Mouse (Mus musculus) left cerebral cortex, postnatal 25 days (tissue): ENCODE results near the gene Vmn2r83. TPM values are rescaled to one million over a fixed set of nuclear protein-coding genes. Genes with fewer than 3 reads are reported as not detected.

Source experiments
- DNase-seq, 2 experiments: peaks; one replicate each; pipeline ENCODE4 v3.0.0; 2022; ENCODE audit warnings: low spot score in 2 of 2, mixed read lengths in 1 of 2
- intact Hi-C: fragments of 180-260 bp; cut with DNase I; formaldehyde crosslinking; loops from one replicate; pipeline ENCODE4 v1.15.1; 2025
- microRNA-seq, 2 experiments: library from miRNA; unstranded; fragments of <30 nt; microRNA quantifications; one replicate each; pipeline ENCODE4 v1.2.0; 2022
- total RNA-seq, 2 experiments: library from RNA; stranded (reverse); gene quantifications; 2 replicates each; pipeline ENCODE4 v1.2.3; 2021

The Vmn2r83 gene
- total RNA-seq, 2 experiments from 2014 or later = not detected

DNA sequence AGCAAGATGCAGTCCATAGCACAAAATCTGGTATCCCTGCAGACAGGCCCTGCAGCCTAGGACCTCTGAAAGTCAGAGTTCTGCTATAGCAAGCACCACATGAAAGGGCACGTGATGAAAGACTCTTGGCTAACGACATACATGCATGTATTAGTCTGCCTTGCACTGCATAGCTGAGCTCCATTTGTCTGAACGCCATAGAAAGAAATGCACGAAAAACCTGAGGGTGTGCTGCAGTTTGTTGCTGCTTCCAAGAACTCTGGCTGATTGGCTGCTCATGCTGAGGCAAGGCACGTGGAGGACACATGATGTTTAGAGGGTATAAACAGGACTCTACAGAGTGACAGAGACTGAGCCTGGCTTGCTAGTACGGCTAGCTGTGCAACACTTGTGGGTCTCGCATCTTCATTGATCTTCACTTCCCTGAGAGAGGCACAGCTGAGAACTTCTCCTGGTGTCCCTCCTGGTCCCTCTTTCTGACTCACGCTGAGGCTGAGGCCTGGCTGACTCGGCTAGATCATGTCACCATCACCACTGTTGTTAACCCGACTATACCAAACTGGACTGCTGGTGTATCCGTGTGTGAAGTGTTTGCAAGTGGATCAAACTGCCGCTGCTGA, 68.0 kb downstream of the Vmn2r83 start:
- no peak for DNase-seq
- intact Hi-C loops = no loop called here

DNA sequence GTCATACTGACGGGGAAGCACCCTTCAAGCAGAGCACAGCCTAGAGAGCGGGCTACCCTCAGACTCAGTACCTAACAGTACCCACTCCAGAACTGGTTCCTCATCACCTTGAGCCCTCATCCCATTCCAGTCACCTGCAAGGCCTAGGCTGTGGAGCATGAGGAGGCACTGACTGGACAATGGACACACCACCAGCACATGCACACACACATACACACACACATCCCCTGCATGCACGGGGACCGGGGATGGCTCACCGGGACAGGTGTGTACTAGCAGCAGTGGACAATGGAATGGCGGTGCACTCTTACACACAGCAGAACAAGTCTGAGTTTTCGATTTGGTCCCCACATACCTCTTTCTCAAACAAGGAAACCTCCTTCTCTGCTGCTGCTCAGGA, 68.7 kb downstream of the Vmn2r83 start:
- DNase-seq = no peak
- intact Hi-C loops = no loop called here

DNA sequence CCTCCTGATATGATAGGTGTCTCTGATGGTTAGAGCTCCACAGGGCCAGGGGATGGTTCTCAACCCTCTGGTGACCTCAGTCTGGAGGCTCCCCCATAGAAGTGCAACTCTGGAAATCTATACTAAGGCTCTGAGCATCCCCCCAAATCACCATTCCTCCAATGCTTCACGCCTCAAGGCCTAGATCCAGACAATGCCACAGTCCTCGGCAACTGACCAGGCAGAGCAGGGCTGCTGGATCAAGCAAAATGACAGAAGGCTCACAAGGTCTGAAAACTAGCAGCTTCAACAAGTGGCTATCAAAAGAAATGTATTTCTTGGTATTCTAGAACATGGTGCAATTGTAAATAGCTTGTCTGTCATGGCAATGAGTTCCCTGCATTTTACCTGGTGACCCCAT, 69.2 kb downstream of the Vmn2r83 start:
- DNase-seq = no peak
- intact Hi-C loops = no loop called here

DNA sequence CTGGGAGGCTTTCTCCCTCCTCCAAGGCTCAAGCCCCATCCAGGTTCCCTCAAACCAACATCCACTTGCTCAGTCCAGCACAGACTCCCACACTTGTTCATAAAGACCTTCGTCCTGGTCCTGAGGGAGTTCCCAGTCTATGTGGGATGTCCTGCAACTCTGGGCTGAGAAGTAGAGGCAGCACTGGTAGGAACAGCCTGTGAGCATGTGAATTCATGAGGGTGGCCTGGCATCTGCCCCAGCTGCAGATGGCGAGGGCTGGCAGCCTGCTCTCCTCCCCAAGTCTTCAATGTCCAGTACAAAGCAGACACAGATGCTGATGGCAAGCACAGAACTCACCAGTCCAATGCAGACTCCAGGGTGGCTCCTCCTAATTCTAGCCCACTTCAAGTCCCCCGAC, 69.8 kb downstream of the Vmn2r83 start:
- peak in 1 of 2 experiments; percentile 12 for DNase-seq
- intact Hi-C loops = no loop called here

DNA sequence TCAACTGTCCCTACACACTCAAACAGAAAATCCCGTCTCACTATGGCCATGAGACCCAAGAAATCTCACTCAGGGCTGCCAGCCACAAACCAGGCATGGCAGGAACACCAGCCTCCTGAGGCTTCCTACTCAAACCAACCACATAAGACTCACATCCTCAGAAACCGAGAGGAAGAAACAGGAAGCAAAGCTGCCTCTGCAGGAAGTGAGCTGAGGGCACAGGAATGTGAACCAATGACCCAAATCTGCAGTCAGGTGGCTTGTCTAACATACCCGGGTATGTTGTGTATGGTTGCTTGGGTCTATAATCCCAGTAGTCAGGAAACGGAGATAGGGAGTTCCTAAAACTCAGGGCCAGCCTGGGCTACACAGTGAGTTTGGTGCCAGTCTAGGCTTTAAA, 70.3 kb downstream of the Vmn2r83 start:
- DNase-seq = no peak
- intact Hi-C loops = no loop called here

DNA sequence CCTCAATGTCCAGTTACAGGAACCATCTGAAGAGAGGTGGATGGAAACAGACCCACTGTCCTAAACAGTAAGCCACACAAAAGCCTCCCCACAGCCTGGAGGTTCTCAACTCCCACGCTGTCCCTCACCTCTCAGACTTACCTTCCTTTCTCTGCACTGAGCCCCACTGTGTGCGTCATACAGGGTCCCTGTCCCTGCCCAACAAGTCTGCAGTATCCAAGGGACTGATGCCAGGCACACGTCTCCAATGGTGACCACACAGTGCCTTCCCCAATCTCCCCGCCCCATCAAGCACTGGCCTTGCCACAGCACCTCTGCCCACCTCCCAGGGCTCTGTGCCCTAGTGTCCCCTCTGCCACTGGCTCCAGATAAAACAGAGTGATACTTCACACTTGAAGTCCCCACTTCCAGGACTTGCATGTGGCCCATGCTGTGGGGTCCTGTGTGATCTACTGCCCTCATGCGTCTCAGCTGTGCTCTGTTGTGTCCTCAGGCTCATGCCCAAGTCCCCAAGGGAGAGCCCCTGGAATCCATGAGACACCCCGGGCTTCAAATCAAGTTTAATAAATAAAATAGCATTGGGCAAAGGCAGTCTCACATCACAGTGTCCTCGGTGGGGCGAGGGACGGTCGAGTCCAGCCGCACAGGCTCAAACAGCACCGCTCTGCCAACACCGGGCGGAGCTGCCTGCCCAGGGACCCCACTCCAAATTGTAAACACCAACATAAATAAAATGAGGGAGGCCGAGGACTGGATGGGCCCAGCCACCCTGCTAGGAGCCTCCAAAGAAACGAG, 71.4 kb downstream of the Vmn2r83 start:
- DNase-seq = no peak
- intact Hi-C loops = no loop called here

DNA sequence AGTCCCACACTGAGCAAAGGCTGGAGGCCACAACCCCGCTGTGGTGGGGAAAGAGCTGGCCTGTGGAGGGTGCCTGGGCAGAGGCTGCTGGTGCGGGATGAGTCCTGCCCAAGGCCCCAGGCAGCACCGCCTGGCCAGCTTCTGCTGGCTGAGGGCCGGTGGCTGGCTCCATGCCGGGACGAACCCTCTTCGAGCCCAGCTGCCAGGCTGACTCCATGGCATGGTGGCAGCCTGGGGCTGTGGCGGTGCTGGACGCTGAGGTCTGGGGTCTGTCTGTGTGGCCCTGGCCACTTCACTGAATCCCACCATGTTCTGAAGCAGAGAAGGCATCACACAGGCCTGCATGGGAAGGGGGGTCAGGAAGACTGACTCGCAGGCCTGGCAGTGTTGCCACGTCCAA, 72.2 kb downstream of the Vmn2r83 start:
- no peak for DNase-seq
- intact Hi-C loops = no loop called here

DNA sequence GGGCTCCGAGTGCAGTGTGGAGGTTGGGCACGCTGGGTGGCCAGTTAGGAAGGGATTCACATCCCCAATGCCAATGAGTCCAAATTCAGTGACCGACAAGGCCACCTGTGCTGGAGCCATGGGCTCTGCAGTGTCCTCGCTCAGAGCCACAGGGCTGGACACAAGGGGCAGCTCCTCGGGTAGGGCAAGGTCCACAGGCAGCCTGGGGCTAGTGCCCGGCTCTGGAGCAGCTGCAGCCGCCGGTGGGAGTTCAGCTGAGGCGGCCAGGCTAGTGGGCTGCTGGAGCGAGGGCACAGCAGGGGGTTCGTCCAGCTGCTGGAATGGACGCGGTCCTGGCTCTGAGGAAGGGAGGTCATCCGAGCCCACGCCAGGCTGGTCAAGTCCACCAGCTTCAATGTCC, 73.0 kb downstream of the Vmn2r83 start:
- no peak for DNase-seq
- intact Hi-C loops = no loop called here

DNA sequence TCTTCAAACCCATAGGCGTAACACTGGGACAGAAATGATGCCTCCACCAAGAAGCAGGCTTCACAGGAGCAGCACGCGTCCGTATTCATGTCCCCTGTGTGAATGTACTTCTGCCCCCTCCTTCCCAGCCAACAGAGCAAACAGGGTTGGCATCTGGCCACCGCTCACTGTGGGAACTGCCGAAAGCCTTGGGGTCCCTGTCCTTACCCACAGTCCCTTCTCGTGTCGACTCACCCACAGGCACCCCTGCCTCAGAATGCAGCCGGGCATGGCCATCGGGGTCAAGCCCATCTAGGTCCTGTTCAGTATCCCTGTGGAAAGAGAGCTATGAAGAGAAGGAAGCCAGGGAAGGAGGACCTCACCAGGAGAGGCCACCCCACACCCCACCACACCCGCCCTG, 73.6 kb downstream of the Vmn2r83 start:
- intact Hi-C loops = no loop called here
- DNase-seq = no peak

Small RNA genes lying within 50 kb of the gene (microRNA-seq; reads per million reads assigned to microRNA genes)
- gene Mir6909 = 0 to 0.50 reads per million in 2 experiments

Other genes starting within 250 kb of the Vmn2r83 start
- gene Vmn2r81, start 221.0 kb upstream of the Vmn2r83 start, total RNA-seq = not detected
- gene Vmn2r82, start 112.2 kb upstream of the Vmn2r83 start, total RNA-seq = not detected
- 1 to 10 TPM; 2.3 to 4.3 TPM for gene Plpp2, start 65.1 kb downstream of the Vmn2r83 start, total RNA-seq
- 10 to 100 TPM; 48.2 to 48.4 TPM for gene Mier2, start 86.5 kb downstream of the Vmn2r83 start, total RNA-seq
- not detected for gene Theg, start 118.6 kb downstream of the Vmn2r83 start, total RNA-seq
- 10 to 100 TPM; 15.2 to 18.6 TPM for gene C2cd4c, start 145.3 kb downstream of the Vmn2r83 start, total RNA-seq
- 10 to 100 TPM; 42.2 to 44.4 TPM for gene Shc2, start 169.2 kb downstream of the Vmn2r83 start, total RNA-seq
- gene Odf3l2, start 177.0 kb downstream of the Vmn2r83 start, total RNA-seq = under 1 TPM; 0.34 to 0.57 TPM
- gene Madcam1, start 195.8 kb downstream of the Vmn2r83 start, total RNA-seq = not detected
- 10 to 100 TPM; 82.0 to 82.8 TPM for gene Tpgs1, start 200.6 kb downstream of the Vmn2r83 start, total RNA-seq
- gene Cdc34, start 213.5 kb downstream of the Vmn2r83 start, total RNA-seq = 10 to 100 TPM; 75.9 to 78.0 TPM
- gene Gzmm, start 220.3 kb downstream of the Vmn2r83 start, total RNA-seq = 1 to 10 TPM; 1.5 to 2.4 TPM
- gene Bsg, start 235.8 kb downstream of the Vmn2r83 start, total RNA-seq = 100 to 1,000 TPM; 650 to 673 TPM
- gene Hcn2, start 247.9 kb downstream of the Vmn2r83 start, total RNA-seq = 100 to 1,000 TPM; 111 to 123 TPM